Comparison of ENCODE assay signal across 1 mouse cellular context in the genomic region with DNA sequence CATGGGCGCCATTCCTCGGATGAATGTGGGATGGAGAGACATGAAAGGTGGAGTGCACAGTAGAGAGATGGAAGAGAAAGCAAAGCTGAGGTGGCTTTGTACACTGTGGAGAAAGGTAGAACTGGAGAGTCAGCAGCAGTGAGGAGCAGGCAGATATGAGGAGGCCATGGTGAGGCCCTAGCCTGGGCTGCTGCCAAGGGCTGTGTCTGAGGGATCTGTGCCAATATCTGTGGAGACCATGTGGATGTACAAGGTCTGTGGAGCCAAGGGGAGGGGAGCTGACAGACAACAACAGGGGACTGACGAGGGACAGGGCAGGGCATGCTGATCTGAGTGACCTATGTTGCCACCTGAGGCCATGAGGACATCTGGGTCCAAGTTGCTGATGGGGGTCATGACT.
TF ChIP-seq lines count a peak whose summit lies in the region.

No protein-coding gene starts in this region.

TF ChIP-seq in MEL, 35 proteins besides CTCF, POLR2A, EP300 and RAD21 (continued from another document):
- TF ChIP-seq MYC (IDR thresholded peaks at IDR 0.05; ENCODE audit: low read depth, low read length) = peak; percentile 66; the same call in 1 of the 2 replicates
- peak; percentile 84; the same call in 1 of the 2 replicates for TF ChIP-seq MXI1 (IDR thresholded peaks at IDR 0.05; ENCODE audit: low read depth, low read length)
- peak; percentile 87 for TF ChIP-seq ETS1 (IDR thresholded peaks at IDR 0.05; ENCODE audit: low read depth, low read length)
- TF ChIP-seq ZNF384 (IDR thresholded peaks at IDR 0.05; ENCODE audit: low read depth, low read length) = 0 out of 2 replicates have a peak, but pooled peaks have one; percentile 13
- no peak for TF ChIP-seq NRF1 (IDR thresholded peaks at IDR 0.05; ENCODE audit: insufficient read depth, low read depth, low read length, poor library complexity, severe bottlenecking)
- peak; percentile 71 for TF ChIP-seq TAL1 (IDR thresholded peaks at IDR 0.05; ENCODE audit: low read length)
TF ChIP-seq in MEL: peak in this region for 9.
